Comparison of ENCODE assay signal across 8 mouse cellular contexts in genomic region chr19:55099184-55100160, GRCm38 (mm10). TPM values are rescaled to one million over a fixed set of nuclear protein-coding genes. Genes with fewer than 3 reads are reported as not detected.
A peak's percentile ranks its signal among the peaks of the same experiment; 100 is the strongest.
DNase-seq lines count a peak whose midpoint lies in the region; ATAC-seq lines count a peak whose summit lies in the region.

No protein-coding gene starts in this region.

- no peaks in the 10 kb centered on the region for H3K27me3 ChIP-seq in hindbrain, embryonic 14.5 days (ENCODE audit: control insufficient read depth, insufficient read depth, low read length)

- H3K4me2 ChIP-seq in hindbrain, embryonic 14.5 days (replicated peaks), result peak overlapping the region; percentile 98

- peaks cover 14% of the 10 kb centered on the region for H3K36me3 ChIP-seq in hindbrain, embryonic 14.5 days (replicated peaks; ENCODE audit: control insufficient read depth, insufficient read depth)

- peak; percentile 94 for ATAC-seq in hindbrain, embryonic 14.5 days (ENCODE audit: low FRiP score)

- peaks cover 18% of the 10 kb centered on the region for H3K4me1 ChIP-seq in hindbrain, embryonic 14.5 days (replicated peaks; ENCODE audit: control insufficient read depth, insufficient read depth, low read length)

- H3K9me3 ChIP-seq in hindbrain, embryonic 14.5 days (ENCODE audit: control insufficient read depth, low read length), result no peaks in the 10 kb centered on the region

- H3K4me3 ChIP-seq in hindbrain, embryonic 14.5 days (replicated peaks; ENCODE audit: low read length), result peak overlapping the region; percentile 94

- peak overlapping the region; percentile 83 for H3K9ac ChIP-seq in hindbrain, embryonic 14.5 days

- under 1% methylated on average over 67 of the region's 69 CpGs for WGBS in hindbrain, embryonic 14.5 days

- peak; percentile 84 for DNase-seq in R1 (ENCODE audit: low read depth, low spot score)
- DNase-seq in cerebellum, postnatal 14 days, result peak; percentile 92 to 95
- DNase-seq in frontal cortex, postnatal 25 days (ENCODE audit: low spot score in 2 of 2), result peak; percentile 64 to 65
- peak; percentile 97 for DNase-seq in hindbrain, embryonic 14.5 days (ENCODE audit: low spot score)
- peak; percentile 82 to 83 for DNase-seq in layer of hippocampus, postnatal 36 days
- peak; percentile 61 for DNase-seq in lung, postnatal 25 days (ENCODE audit: low spot score)
- DNase-seq in retina, adult 2 months (ENCODE audit: low read depth, low spot score), result peak; percentile 80
- DNase-seq in thymus, postnatal 25 days, result peak; percentile 82

- peak overlapping the region; percentile 91 for H3K27ac ChIP-seq in hindbrain, embryonic 14.5 days

RNA-seq across cellular contexts. Expression of gene Gpam, which starts 27.6 kb away (rescaled TPM):
- 26.8 and 29.3 TPM in 2 replicates for polyA plus RNA-seq in hindbrain, embryonic 14.5 days (2014; fragmentation: Nextera tagmentation; extraction: Ambion mirVana)
- 10 to 100 TPM; 46.0 to 48.0 TPM for total RNA-seq in layer of hippocampus, postnatal 36 days (2021)

Comparison
In these comparisons a context has a peak if more than half of its experiments do, and no peak if none do; other contexts are left out.
1. Peak in every context shown above with its lines: DNase-seq, ATAC-seq, H3K4me3 ChIP-seq and H3K27ac ChIP-seq.